Mouse (Mus musculus) testis, postnatal 10 days (tissue): ENCODE data around the gene Ccser1.

Source experiments
- DNase-seq: peaks from one replicate; pipeline ENCODE4 v3.0.0; 2021; ENCODE audit warnings: low spot score

Gene Ccser1

DNA sequence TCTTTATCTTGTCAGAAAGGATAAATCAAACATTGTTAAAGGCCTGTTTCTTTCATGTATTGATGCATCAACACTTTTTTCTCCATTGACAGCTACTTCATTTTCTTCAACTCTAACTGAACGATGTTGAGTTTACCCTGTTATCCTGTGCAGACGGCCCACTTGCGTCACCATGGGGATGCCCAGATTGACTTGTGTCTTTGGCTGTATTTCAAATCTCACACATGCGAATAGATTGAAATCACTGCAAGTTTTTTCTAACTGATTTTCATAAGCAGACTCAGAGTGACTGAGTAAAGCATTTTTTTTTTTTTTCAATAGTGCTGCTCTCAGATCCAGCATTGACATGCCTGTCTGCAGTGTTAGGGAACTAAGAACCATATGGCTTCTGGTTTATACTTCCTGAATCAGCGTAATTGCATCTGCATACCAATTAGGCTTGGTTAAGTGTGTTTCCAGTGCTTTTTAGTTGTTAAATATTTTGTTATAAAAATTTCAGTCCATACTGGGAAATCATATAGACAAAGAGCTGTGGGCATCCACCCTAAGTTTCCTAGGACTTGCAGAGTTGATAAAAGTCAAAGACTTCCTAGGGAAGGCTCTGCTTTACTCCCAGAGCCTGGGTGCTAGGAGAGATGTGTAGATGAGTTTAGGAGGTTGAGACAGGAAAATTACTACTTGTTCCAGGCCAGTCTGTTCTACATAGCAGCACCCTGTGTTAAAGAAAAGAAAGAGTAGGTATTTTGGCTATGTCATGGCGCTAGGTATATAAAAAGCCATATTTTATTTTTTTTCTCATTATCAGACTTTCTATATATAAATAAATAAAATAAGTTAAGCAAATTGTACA is 116.3 kb downstream of the Ccser1 start:
- no peak for DNase-seq

GRCm38 (mm10) chr6:61300441-61300840 is 120.3 kb downstream of the Ccser1 start:
- no peak for DNase-seq

GRCm38 (mm10) chr6:61300975-61301374 is 120.9 kb downstream of the Ccser1 start:
- DNase-seq, result no peak

GRCm38 (mm10) chr6:61301631-61302030 is 121.5 kb downstream of the Ccser1 start:
- DNase-seq, result no peak

DNA sequence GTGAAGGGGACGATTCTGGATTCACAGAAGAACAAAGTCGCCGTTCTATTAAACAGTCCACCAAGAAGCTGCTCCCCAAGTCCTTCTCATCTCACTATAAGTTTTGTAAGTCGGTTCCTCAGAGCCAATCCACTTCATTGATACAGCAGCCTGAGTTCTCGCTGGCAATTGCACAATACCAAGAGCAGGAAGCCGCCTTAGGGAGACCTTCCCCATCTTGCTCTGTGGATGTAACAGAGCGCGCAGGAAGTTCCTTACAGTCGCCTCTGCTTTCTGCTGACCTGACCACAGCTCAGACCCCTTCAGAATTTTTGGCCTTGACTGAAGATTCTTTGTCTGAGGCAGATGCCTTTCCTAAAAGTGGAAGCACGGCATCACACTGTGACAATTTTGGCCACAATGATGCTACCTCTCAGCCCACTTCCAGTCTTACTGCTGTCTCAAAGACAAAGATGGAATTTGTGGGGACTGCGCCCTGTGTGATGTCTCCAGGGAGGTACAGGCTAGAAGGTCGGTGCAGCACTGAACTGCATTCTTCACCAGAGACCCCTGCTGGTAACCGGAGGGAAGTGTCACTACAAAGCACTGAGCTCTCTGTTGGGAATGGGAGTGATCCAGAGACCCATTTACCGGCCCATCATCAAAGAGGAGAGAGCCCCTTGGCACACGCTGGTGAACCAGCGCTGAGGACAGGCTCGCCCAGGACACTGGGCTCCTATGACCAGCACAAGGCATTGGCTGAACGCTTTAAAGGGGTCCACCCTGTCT is 131.4 kb downstream of the Ccser1 start:
- no peak for DNase-seq

DNA sequence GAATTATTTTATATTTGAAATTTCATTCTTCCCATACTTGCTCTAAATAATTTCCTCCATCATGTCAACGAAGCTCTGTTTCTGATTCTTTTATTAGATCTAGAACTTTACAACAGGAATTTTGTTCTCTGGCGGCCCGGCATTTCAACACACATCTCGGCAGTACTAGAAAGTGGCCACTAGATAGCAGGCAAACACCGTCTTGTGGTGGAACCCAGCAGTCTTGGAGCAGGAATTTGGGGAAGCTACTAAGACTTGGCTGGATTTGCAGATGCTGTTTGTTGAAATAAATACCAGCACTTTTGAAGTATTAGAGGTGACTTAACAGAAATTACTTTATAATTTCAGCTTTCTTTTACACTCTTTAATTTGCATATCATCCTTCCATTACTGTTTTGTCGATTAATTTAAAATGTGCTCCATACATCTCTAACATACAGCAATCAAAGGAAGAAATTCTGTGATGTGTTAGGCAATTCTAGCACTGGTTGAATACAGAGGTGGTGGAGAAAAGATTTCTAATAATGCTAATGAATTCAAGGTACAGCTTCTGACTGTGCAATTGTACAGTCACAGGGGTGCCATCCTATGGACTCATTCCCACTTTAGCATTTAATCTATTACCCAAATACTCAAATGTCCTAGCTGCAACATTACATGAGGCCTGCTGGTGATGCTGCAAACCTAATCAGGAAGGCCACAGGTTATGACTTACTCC is 135.9 kb downstream of the Ccser1 start:
- DNase-seq, result peak; percentile 47

DNA sequence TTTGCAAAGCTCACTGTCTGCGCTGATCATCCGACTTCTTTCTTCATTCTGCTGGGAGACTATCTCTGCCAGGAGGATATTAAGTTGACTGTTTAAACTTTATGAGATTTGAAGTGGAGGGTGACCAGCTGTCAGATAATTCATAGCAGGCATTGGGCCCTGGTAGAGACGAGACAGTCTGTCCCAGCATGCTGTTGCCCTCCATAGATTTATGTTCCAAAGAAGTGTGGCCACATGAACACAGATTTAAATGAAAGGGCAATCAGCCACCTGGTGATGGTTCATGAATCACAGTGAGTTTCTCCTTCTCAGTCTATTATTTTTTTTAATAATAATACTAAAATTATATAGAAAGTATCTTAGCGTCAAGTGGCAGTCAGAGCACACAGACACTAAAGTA is 140.7 kb downstream of the Ccser1 start:
- no peak for DNase-seq

DNA sequence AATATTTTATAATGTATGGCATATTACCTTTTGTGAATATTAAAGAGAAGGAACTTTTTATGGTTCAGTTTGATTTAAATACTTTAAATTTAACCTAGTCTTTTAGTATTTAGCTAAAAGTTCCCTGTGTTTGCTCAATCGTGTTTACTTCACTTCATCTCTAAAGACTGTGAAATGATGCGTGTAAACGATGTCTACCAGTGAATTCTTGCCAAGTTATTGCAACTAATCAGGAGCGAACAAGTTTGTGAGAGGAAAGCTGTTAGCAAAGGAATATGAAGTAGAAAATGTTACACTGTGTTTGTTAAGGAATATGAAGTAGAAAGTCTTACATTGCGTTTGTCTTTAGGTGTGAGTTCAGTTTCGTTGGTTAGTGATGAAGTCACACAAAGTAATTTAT is 142.2 kb downstream of the Ccser1 start:
- no peak for DNase-seq

DNA sequence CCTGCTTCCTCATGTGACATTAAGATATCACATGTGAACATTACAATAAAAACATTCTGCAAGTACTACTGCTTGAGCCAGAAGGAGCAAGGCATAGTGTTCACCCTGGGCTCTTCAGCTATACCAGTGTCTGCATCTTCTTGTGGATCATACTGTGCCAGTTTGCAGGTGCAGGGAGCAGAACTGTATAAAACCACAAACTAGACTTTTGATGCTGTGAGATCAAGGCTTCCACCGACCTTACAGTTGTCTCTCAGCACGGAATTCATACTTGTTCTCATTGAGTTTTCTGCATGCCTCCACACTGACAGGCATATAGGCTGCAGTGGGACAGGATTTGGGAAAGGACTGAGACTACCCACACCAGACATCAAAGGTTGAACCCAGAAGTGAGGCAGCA is 146.0 kb downstream of the Ccser1 start:
- no peak for DNase-seq

DNA sequence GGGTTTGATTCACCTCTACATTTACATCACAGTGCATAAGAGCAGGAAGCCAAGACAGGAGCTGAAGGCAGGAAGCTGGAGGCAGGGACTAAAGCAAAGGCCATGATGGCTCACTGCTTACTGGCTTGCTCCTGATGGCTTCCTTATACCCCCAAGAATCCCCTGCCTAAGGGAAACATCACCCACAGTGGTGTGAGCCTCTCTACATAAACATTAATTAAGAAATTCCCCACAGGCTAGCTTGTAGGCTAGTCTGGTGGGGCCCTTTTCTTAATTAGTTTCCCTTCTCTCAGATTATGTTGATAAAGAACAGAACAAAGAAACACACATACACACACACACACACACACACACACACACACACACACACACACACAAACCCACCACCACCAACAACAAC is 148.9 kb downstream of the Ccser1 start:
- no peak for DNase-seq

DNA sequence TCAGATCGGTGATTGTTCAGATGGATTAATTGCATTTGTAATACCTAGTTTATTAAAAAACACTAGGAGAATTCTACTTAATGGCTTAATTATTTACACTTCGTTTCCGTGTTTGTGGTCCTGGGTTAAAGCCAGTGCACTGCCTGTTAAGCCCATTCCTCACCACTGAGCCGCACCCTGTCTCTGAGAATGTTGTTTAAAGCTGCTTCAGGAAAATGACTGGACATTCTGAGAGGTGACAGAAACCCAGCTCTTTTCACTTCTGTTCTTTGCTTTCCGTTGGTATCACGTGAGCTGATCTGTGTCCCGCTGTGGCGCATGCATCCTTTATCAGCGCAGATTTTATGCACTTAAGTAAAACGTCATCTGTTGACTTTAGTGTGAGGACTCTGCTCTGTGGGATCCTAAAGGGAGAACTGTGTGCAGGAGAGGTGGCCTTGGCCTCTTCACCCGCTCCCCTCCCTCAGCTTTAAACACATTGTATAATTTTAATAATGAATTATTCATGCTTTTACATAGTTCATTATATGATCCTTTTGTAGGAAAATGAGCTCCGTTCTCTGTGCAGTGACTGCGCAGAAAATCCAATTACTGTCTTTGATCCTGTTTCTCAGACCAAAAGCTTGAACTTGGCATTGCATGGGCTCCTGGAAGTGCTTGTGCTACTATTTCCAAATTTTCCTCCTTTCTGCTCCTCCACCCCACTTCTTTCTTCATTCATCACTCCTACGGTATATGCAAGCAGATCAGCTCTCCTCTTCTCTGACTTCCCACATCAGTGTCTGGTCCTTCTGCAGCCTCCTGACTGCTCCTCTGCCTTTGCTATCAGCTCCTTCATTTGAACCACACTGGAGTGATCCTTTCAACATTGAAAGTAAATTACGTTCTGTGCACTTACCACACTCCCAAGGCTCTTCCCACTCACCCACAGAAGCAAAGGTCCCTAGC is 149.7 kb downstream of the Ccser1 start:
- DNase-seq, result no peak

GRCm38 (mm10) chr6:61334466-61334865 is 154.3 kb downstream of the Ccser1 start:
- no peak for DNase-seq

- DNase-seq, result no peak
These were observed 167.1 kb downstream of the Ccser1 start for GRCm38 (mm10) chr6:61347045-61347838.

DNA sequence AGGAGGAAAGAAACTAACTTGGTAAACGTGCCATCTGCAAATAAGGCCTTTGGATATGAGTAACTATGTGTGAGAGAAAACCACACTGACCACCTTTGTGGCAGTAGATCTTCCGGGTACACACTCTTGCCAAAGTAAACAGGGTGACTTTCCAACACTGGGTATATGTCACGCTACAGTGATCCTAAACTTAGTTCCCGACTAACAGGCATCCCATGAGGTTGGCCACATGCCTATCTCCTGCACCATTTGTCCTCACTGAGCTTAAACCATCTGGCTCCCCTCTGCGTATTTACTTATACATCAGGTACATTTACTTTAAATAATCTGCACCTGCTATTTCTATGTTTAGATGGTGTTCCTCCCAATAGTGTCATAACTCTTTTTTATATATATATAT is 183.6 kb downstream of the Ccser1 start:
- no peak for DNase-seq

DNA sequence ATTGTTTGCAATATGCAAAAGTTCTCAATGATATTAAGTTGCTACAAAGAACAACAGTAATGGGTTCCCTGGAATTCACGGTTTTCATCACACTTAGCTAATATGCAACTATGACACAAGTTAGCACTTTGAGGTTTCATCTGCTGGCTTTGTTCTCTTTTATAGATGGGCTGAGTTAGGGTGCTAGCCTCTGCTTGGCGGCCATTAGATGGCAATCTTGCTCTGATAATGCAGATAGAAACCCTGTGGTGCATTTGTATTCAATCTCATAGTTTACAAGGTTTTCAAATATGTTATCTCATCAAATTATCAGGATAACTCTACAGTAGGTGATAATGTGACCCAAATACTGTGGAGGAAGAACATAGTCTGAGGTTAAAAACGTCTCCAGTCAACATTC is 202.4 kb downstream of the Ccser1 start:
- no peak for DNase-seq

GRCm38 (mm10) chr6:61382991-61383390 is 202.9 kb downstream of the Ccser1 start:
- no peak for DNase-seq

DNA sequence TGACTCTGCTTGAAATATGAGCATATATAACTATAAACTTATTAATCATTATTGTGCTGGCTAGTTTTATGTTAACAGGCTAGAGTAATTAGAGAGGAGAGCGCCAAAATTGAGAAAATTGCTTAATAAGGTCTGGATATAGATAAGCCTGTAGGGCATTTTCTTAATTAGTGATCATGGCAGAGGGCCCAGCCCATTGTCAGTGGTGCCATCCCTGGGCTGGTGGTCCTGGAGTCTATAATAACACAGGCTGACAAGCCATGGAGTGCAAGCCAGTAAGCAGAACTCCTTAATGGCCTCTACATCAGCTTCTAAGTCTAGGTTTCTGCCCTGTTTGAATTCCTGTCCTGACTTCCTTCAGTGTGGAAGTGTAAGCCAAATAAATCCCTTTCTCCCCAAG is 206.9 kb downstream of the Ccser1 start:
- DNase-seq, result no peak

- DNase-seq, result no peak
These were observed 247.4 kb downstream of the Ccser1 start for GRCm38 (mm10) chr6:61427490-61427889.

- DNase-seq, result no peak
These were observed 251.0 kb downstream of the Ccser1 start for GRCm38 (mm10) chr6:61430881-61431725.

GRCm38 (mm10) chr6:61431726-61431984 is 251.5 kb downstream of the Ccser1 start:
- no peak for DNase-seq
